Mouse (Mus musculus) limb, embryonic 12.5 days (tissue): ENCODE measurements around the gene Sppl3. TPM values are rescaled to one million over a fixed set of nuclear protein-coding genes. Genes with fewer than 3 reads are reported as not detected.
A peak's percentile ranks its signal among the peaks of the same experiment; 100 is the strongest.

Source experiments
- ATAC-seq: fragments of 200-750 bp; cut with Nextera tagmentation; 2 replicates; pipeline ENCODE4 v1.8.0; 2017; ENCODE audit warnings: low read depth, moderate TSS enrichment; ENCODE audit not compliant: insufficient number of reproducible peaks, insufficient read depth, low FRiP score, low TSS enrichment
- H3K27ac ChIP-seq: fragments of 300-500 bp; sonication (generic); 2 replicates; pipeline ENCODE4 v1.5.1; 2016; ENCODE audit warnings: mild to moderate bottlenecking, moderate library complexity
- H3K27me3 ChIP-seq: fragments of 300-500 bp; sonication (generic); 2 replicates; pipeline ENCODE4 v1.6.1; 2016; ENCODE audit warnings: mild to moderate bottlenecking, moderate library complexity
- H3K36me3 ChIP-seq: fragments of 300-500 bp; sonication (generic); 2 replicates; pipeline ENCODE4 v1.6.1; 2016; ENCODE audit warnings: mild to moderate bottlenecking, moderate library complexity
- H3K4me1 ChIP-seq: fragments of 300-500 bp; sonication (generic); replicated peaks from 2 replicates; pipeline ENCODE4 v1.6.1; 2016
- H3K4me2 ChIP-seq: fragments of 300-500 bp; sonication (generic); 2 replicates; pipeline ENCODE4 v1.6.1; 2016; ENCODE audit warnings: mild to moderate bottlenecking, moderate library complexity
- H3K4me3 ChIP-seq: fragments of 300-500 bp; sonication (generic); replicated peaks from 2 replicates; pipeline ENCODE4 v1.5.1; 2016; ENCODE audit warnings: mild to moderate bottlenecking
- H3K9ac ChIP-seq: fragments of 300-500 bp; sonication (generic); replicated peaks from 2 replicates; pipeline ENCODE4 v1.6.1; 2016; ENCODE audit warnings: mild to moderate bottlenecking, moderate library complexity
- H3K9me3 ChIP-seq: fragments of 300-500 bp; sonication (generic); 2 replicates; pipeline ENCODE4 v1.6.1; 2016; ENCODE audit warnings: mild to moderate bottlenecking, moderate library complexity
- WGBS: fragments of 180-500 bp; shearing (Covaris S2); methylation state at CpG from one replicate; pipeline ENCODE4 v1.1.7; 2016; 5-methylcytosine and 5-hydroxymethylcytosine counted together
- polyA plus RNA-seq: library from polyadenylated mRNA; unstranded; fragments of >200 nt; fragmentation: Nextera tagmentation; extraction: Ambion mirVana; gene quantifications from 2 replicates; pipeline ENCODE4 v1.2.1, GENCODE M21; 2016

Sppl3 gene
- polyA plus RNA-seq, 1 experiment from 2014 or later: 36.9 TPM

GRCm38 (mm10) chr5:115040756-115041155, 29.8 kb downstream of the Sppl3 start:
- Histone ChIP-seq H3K4me2 (no peak overlapping the region), H3K9me3 (no peaks in the 10 kb centered on the region), H3K4me1 (0 out of 2 replicates have a peak, but pooled peaks cover 4% of the 10 kb centered on the region), H3K36me3 (peaks cover 8% of the 10 kb centered on the region; the same call in 1 of the 2 replicates), H3K4me3 (no peak overlapping the region), H3K9ac (no peak overlapping the region), H3K27ac (no peak overlapping the region), H3K27me3 (no peaks in the 10 kb centered on the region)
- no peak for ATAC-seq
- 91% methylated on average over 4 of the region's 4 CpGs for WGBS

- Histone ChIP-seq H3K4me2 (no peak overlapping the region), H3K4me3 (no peak overlapping the region), H3K36me3 (peaks cover 8% of the 10 kb centered on the region; the same call in 1 of the 2 replicates), H3K9me3 (no peaks in the 10 kb centered on the region), H3K4me1 (0 out of 2 replicates have a peak, but pooled peaks cover 4% of the 10 kb centered on the region), H3K27me3 (no peaks in the 10 kb centered on the region), H3K9ac (no peak overlapping the region), H3K27ac (no peak overlapping the region)
- ATAC-seq: no peak
- 93% methylated on average over 4 of the region's 4 CpGs for WGBS
Measured at GRCm38 (mm10) chr5:115043626-115044025, 32.7 kb downstream of the Sppl3 start.

DNA sequence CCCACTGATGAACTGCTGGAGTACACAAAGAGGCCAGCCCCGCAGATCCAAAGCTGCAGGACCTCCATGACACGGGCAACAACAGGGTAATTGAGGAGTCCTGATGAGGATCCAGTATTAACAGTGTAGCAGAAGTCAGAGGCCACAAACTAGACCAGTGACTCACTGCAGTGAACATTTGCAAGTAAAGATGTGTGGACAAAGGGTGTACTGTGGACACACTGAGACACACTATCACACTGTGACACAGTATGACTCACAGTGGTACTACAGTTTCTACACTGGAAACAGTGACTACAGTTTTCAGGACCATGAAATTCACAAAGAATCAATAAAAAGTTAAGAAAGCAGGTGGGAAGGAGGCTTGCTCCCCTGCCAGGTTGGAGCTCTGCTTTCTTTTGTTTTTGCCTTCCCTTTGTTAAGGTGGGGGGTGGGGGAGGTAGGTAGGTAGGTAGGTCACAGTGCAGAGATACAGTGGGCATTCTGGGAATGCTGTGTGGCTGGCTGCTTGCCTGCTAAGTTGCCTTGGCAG, 34.3 kb downstream of the Sppl3 start:
- Histone ChIP-seq H3K4me3 (no peak overlapping the region), H3K4me1 (0 out of 2 replicates have a peak, but pooled peaks cover 4% of the 10 kb centered on the region), H3K27me3 (no peaks in the 10 kb centered on the region), H3K27ac (no peak overlapping the region), H3K9me3 (no peaks in the 10 kb centered on the region), H3K4me2 (no peak overlapping the region), H3K9ac (no peak overlapping the region), H3K36me3 (peaks cover 8% of the 10 kb centered on the region; the same call in 1 of the 2 replicates)
- no peak for ATAC-seq
- WGBS: 83% methylated on average over 2 of the region's 2 CpGs

DNA sequence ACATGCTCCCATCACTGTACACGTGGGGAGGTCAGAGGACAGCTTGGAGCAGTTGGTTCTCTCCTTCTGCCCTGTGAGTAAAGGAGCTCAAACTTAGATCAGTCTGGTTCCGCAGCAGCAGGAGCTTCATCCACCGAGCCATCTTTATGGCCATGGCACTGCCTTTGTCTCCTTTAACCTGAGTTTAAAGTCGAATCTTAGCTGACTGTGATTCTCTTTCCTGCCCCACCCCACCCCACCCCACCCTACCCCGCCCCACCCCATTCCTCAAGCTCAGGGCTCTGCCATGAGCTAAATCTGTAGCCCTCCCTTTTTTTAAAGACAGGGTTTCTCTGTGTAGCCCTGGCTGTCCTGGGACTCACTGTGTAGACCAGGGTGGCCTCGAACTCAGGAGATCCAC, 38.8 kb downstream of the Sppl3 start:
- Histone ChIP-seq H3K4me3 (no peak overlapping the region), H3K36me3 (peaks cover 8% of the 10 kb centered on the region; the same call in 1 of the 2 replicates), H3K4me1 (peaks cover 27% of the 10 kb centered on the region), H3K27me3 (no peaks in the 10 kb centered on the region), H3K9ac (no peak overlapping the region), H3K9me3 (no peaks in the 10 kb centered on the region), H3K27ac (no peak overlapping the region), H3K4me2 (no peak overlapping the region)
- ATAC-seq: no peak
- 88% methylated on average over 6 of the region's 6 CpGs for WGBS

DNA sequence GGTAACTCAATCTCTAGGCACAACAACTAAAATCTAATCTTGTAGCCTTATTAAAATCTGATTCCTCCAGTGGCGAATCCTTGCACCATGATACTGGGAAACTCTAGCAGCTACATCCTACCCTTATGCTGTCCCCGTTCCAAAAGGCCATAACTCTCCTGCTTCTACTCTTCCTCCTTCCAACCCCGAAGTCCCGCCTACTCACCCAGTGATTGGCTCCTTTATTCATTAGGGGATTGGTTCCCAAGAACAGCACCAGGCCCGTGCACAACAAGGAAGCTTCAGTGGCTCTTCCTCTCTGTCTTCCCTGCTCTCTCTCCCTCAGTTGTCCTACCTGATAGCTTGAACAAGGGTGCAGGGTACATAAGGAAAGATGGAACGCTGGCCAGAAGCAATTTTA, 39.8 kb downstream of the Sppl3 start:
- Histone ChIP-seq H3K9me3 (no peaks in the 10 kb centered on the region), H3K36me3 (no peaks in the 10 kb centered on the region), H3K4me2 (no peak overlapping the region), H3K4me3 (no peak overlapping the region), H3K4me1 (peaks cover 23% of the 10 kb centered on the region), H3K27me3 (no peaks in the 10 kb centered on the region), H3K27ac (no peak overlapping the region), H3K9ac (no peak overlapping the region)
- 81% methylated on average over 6 of the region's 6 CpGs for WGBS
- ATAC-seq: no peak

DNA sequence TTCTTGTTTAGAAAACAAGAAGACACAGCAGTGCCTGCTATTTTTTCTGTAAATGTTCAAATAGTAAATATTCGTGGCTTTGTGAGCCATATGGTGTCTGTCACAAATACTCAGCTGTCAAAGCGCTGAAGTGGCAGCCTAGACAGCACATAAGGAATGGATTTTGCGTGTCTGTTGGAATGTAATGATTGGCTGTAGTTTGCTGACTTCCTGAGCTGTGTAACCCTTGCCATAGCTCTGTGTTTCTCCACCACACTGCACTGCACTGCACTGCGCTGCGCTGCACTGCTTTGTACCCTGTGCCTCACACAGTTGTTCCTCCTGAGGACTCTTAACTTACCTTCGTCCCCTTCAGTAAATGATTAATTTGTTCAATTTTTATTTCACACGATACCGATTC, 41.6 kb downstream of the Sppl3 start:
- H3K4me2 ChIP-seq: no peak overlapping the region
- H3K27ac ChIP-seq: peak overlapping the region; percentile 26; the same call in 1 of the 2 replicates
- no peak overlapping the region for H3K4me3 ChIP-seq
- no peaks in the 10 kb centered on the region for H3K36me3 ChIP-seq
- WGBS: 67% methylated on average over 8 of the region's 8 CpGs
- peaks cover 23% of the 10 kb centered on the region for H3K4me1 ChIP-seq
- no peak overlapping the region for H3K9ac ChIP-seq
- H3K9me3 ChIP-seq: no peaks in the 10 kb centered on the region
- no peak for ATAC-seq
- no peaks in the 10 kb centered on the region for H3K27me3 ChIP-seq

- WGBS: 81% methylated on average over 22 of the region's 22 CpGs
- no peak overlapping the region; the same call in 1 of the 2 replicates for H3K27ac ChIP-seq
- H3K9ac ChIP-seq: no peak overlapping the region; the same call in 1 of the 2 replicates
- no peaks in the 10 kb centered on the region for H3K9me3 ChIP-seq
- H3K27me3 ChIP-seq: no peaks in the 10 kb centered on the region
- no peak for ATAC-seq
- peaks cover 23% of the 10 kb centered on the region for H3K4me1 ChIP-seq
- no peaks in the 10 kb centered on the region for H3K36me3 ChIP-seq
- H3K4me2 ChIP-seq: no peak overlapping the region
- H3K4me3 ChIP-seq: no peak overlapping the region
Measured at GRCm38 (mm10) chr5:115053791-115054396, 43.0 kb downstream of the Sppl3 start.

- Histone ChIP-seq H3K9ac (no peak overlapping the region), H3K27me3 (no peaks in the 10 kb centered on the region), H3K27ac (no peak overlapping the region), H3K36me3 (no peaks in the 10 kb centered on the region), H3K4me3 (no peak overlapping the region), H3K4me2 (no peak overlapping the region), H3K9me3 (no peaks in the 10 kb centered on the region), H3K4me1 (peaks cover 23% of the 10 kb centered on the region)
- no peak for ATAC-seq
- 86% methylated on average over 6 of the region's 6 CpGs for WGBS
Measured at GRCm38 (mm10) chr5:115055418-115055817, 44.5 kb downstream of the Sppl3 start.

- H3K27me3 ChIP-seq: no peaks in the 10 kb centered on the region
- ATAC-seq: no peak
- WGBS: 93% methylated on average over 4 of the region's 4 CpGs
- H3K9ac ChIP-seq: no peak overlapping the region
- H3K27ac ChIP-seq: no peak overlapping the region
- peaks cover 8% of the 10 kb centered on the region; the same call in 1 of the 2 replicates for H3K36me3 ChIP-seq
- H3K4me2 ChIP-seq: no peak overlapping the region
- H3K9me3 ChIP-seq: no peaks in the 10 kb centered on the region
- no peak overlapping the region for H3K4me3 ChIP-seq
- H3K4me1 ChIP-seq: peaks cover 18% of the 10 kb centered on the region
Measured at GRCm38 (mm10) chr5:115057153-115057552, 46.2 kb downstream of the Sppl3 start.

DNA sequence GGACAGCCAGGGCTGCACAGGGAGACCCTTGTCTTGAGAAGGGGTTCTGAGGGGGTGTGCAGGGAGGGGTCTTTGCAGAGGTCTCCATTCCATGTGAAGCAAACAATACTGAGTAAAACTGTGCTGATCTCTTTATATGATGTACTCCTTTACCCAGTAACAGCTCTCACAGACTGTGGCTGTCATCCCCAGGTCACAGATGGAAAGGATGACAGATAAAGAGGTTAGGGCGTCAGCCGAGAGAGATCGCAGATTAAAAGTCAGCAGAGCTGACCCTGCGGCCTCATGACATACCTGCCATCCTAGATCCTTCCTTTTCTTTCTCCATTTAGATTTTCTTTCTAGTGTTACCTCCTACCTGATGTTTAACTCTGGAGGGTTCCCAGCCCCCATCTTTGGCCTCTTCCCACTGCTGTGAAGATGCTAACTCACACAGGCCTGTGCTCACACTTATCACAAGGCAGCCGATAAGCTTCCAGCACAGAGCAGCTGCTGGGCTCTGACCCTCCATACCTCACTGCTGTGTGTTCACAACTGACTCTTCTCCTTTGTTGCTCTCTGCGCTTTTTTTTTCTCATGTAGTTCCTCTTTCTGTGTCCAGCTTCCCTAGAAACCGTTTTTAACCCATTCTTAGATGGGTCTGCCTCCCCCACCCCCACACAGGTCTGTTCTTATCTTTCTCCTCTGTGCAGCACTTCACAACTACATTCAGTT, 47.8 kb downstream of the Sppl3 start:
- no peak for ATAC-seq
- Histone ChIP-seq H3K9me3 (no peaks in the 10 kb centered on the region), H3K4me2 (no peak overlapping the region), H3K27me3 (no peaks in the 10 kb centered on the region), H3K4me1 (peaks cover 7% of the 10 kb centered on the region; the same call in 1 of the 2 replicates), H3K9ac (no peak overlapping the region), H3K4me3 (no peak overlapping the region), H3K36me3 (peaks cover 13% of the 10 kb centered on the region), H3K27ac (no peak overlapping the region)
- 85% methylated on average over 7 of the region's 7 CpGs for WGBS

DNA sequence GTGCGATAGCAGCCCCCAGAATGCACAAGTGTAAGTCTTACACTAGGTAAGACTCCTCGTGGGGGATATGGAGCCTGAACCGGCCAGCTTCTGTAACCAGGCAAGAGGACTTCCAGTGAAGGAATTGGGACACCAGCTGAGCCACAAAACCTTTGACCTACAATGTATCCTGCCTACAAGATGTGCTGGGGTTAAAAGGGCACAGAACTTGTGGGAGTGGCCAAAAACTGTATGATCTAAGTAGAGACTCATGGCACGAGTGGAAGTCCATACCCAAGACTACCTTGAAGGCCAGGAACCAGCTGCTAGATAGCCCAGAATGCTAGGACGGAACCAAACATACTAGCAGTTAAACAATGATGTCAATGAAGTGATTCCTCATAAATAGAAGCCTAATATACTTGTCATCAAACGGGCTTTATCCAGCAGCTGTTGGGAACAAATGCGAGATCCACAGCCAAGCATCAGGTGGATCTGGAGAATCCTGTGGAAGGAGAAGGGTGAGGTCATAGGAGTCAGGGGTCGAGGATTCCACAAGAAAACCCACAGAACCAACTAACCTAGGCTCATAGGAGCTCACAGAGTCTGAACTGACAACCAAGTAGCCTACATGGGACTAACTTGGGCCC, 49.2 kb downstream of the Sppl3 start:
- H3K4me3 ChIP-seq: no peak overlapping the region
- peaks cover 23% of the 10 kb centered on the region for H3K36me3 ChIP-seq
- no peaks in the 10 kb centered on the region for H3K27me3 ChIP-seq
- H3K9me3 ChIP-seq: no peaks in the 10 kb centered on the region
- no peak overlapping the region for H3K4me2 ChIP-seq
- ATAC-seq: no peak
- no peaks in the 10 kb centered on the region for H3K4me1 ChIP-seq
- 83% methylated on average over 8 of the region's 8 CpGs for WGBS
- H3K9ac ChIP-seq: no peak overlapping the region
- no peak overlapping the region for H3K27ac ChIP-seq
